Mouse (Mus musculus) embryonic fibroblast, embryonic 13.5 days (primary cell): ENCODE results near the gene Gm10226.

Experiments used
- CTCF ChIP-seq: IDR thresholded peaks from 2 replicates; pipeline ENCODE4 v1.5.1; 2011; ENCODE audit warnings: mild to moderate bottlenecking, control low read depth, low read length, moderate library complexity, borderline replicate concordance; ENCODE audit not compliant: insufficient read depth
- POLR2A ChIP-seq: IDR thresholded peaks from 2 replicates; pipeline ENCODE4 v1.6.1; 2011; ENCODE audit warnings: low read depth, mild to moderate bottlenecking, control low read depth, low read length, moderate library complexity

DNA sequence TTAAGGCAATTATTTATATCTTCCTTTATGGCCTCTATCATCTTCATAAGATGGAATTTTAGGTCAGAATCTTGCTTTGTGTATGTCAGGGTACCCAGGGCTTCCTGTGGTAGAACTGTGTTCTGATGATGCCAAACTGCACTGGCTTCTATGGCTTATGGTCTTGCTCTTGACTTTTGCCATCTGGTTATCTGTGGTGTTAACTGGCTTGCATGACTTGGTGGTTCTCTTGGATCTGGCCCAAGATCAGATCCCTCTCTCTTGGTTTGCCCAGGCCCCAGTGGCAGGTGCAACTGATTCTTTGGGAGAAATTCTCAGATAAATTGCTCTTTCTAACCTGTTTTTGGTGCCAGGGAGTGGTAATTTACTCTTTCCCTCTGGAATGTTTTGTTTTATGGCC lies 4.4 kb downstream of the Gm10226 start:
- TF ChIP-seq CTCF = no peak
- no peak for TF ChIP-seq POLR2A
